Mouse (Mus musculus): Measurements from ENCODE around the gene Ypel2.

The Ypel2 gene

DNA sequence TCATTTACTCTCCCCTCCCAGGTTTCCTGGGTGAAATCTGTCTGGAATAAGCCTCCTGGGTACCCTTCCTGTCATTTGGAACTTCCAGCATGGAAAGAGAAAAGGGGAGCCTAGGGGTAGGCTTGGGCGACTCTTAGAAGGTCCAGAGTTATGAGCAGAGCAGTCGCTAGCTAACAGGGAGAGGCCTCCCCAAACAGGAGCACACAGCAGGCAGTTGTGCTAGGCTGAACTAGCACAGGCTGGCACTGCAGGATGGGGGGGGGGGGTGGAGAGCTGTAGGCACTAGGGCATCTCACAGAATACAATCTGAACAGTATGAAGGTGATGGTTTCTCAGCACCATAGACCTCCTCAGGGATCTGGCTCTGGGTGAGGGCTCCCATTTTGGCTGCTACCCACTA lies 31.1 kb downstream of the Ypel2 start:
- DNase-seq (ENCODE audit: extremely low read depth, insufficient read length, low spot score), result no peak

DNA sequence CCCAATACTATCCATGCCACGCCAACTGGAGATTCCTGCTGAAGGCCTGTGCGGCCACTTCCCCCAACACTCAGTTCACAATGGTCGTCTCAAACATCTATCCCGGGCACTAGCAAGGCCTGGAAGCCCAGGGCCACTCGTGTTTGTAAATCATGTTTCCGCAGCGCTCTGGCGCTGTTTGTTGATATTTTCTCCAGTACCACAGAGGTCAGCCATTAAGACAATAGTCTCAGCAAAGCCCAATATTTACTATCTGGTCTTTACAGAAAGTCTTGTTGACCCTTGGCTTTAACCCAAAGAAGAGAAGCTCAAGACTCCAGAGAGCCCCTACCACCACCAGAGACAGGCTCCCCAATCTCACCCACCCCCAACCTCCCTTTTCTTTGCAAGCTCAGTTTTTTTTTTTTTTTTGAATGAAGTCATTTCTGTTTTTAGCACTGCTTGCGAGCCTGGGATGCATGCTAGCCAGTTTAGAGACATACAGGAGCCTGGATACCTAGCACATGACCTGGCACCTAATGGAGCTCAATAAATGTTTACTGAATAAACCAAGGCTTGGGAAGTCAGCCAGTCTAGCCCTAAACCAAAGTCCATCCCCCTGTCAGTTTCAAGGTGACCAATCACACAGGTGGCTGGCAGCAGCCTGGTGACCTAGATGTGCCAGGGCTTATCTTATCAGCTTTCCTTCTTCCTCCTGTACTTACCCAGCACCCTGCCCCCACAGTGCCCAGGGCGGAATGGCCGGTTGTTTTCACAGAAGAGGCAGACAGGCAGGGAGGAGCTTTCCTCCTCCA lies 31.8 kb downstream of the Ypel2 start:
- no peak for DNase-seq (ENCODE audit: extremely low read depth, insufficient read length, low spot score)

DNA sequence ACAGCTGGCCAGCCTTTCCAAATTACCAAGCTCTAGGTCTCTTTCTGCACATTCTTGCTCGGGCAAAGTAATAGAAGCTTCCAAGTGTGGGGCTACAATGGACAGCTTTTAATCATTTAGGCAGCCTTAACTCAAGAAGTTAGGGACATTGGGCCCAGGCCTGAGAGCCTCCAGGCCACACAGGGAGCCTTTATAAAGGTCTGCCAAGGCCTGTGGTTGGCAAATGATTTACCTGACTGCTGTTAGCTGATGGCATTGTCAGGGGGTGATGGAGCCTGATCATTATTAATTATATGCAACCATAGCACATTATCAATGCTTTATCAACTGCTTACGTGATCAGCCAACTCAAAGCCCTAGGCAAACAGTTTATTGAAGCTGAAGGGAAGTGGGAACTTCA lies 33.2 kb downstream of the Ypel2 start:
- no peak for DNase-seq (ENCODE audit: extremely low read depth, insufficient read length, low spot score)

DNA sequence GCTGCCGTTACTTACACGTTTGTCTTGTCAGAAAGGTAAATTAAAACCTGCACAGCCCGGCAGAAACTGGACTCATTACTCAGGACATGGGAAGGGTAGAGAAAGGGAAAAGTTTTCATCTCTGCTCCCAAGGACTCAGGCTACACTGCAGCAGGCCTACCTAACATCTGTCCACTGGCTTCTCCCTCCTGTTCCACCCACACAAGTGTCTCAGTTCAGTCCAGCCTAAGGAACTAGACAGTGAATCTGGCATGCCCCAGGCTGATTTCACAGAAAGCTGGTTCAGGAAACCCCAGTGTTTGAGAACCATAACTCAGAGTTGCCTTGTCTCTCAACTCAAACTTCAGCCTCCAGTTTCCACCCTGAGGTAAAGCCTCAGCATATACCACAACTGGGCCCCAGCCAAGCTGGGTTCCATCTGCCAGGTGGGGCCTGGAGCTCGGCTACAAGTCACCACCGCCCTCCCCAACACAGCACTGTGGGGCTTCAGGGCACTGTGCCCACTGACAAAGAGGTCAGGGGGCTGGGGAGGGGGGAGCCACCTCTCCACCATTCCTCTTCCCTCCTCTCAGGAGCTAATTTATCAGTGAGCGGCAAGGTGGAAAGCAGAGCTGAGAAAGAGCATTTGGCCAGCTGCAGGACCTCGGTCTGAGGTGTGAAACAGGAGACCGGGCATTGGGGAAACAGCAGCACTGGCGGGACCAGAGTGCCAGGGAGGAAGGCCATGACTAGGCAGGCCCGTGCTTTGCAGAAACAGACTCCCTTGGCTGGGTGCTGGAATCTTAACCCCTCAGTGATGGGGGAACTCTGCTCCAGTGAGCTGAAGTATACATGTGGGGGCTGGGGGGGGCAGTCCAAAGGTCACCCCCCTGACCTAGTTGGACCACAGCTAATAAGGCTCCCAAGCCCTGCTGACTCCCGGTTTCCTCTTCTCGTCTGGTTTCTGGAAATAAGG lies 34.5 kb downstream of the Ypel2 start:
- no peak for DNase-seq (ENCODE audit: extremely low read depth, insufficient read length, low spot score)

DNA sequence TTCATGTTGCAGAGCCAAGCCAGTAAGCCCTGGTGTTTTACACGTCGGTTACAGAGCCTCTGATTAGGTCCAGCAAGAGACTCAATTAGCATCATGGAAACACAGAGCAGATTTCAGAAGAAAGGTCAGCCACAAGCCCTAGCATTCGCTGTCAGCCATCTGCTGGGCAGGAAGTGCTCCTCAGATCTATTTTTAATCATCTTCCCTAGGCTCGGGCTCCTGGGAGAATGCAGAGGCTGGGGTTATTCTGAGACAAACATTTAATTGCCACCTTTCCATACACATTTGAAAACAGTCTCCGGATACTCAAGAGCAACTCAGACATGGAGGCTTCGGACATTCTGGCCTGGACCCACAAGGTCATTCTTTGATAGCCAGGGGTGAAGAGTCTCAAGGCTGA lies 35.3 kb downstream of the Ypel2 start:
- no peak for DNase-seq (ENCODE audit: extremely low read depth, insufficient read length, low spot score)

DNA sequence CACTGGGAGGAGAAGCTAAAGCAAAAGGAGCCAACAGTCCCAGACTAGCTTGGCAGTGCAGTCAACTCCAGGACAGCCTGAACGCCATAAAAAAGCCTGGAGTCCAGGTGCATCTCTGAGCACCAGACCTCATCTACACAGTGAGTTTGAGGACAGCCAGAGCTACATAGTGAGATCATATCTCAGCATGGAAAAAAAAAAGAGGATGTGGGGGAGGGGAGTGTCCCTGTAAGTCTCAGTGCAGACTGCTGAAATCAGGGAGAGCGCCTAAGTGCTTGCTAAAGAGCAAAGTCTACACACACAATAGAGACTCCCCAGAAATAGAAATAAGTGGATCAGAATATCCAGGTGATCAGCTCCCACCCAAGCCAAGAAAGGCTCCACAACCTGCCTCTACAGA lies 37.1 kb downstream of the Ypel2 start:
- DNase-seq (ENCODE audit: extremely low read depth, insufficient read length, low spot score), result no peak

DNA sequence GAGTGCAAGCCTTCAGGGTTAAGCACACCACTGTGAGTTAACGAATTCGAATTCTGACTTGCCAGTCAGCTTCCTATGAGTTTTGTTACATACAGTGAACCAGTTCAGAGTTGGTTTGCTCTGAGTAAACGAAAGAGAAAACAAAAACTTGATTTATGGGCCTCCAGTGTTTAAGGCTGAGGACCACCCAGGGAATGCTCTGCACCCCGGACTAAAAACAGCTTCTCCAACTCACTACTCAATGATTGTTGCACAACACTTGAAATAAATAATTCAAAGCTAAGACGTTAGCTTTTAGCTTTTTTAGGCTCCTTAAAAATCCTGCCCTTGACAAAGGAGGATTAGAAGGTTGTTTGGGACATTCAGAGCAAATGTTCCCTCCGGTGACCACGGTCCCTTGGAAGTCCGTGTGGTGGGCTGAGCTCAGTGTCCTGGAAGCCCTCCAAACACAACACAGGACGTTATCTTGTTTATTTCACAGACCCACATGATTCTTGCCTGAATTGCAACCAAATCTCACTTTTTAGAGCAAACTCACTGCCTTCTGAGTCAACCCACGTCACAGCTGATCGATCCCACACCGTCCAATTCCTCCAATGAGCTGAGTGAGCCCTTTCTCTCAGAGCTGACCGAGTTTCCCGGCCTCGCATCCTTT lies 38.8 kb downstream of the Ypel2 start:
- no peak for DNase-seq (ENCODE audit: extremely low read depth, insufficient read length, low spot score)

DNA sequence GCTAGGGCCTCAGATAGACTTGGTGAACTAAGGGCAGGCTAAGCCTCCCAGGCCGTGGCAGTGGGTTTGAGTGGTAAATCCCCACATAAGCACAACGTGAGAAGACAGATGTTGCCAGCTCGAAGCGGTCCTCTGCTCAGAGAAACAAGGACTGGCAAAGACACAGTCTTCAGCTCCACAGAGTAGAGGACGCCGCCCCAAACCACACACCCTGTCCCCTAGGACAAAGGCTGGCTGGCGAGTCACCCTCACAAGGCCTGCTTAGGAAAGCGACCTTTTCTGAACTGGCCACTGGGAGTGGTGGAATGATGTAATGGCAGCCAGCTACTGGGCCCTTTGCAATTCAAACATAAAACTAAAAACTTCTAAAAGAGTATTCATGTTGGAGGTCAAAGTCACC lies 40.4 kb downstream of the Ypel2 start:
- DNase-seq (ENCODE audit: extremely low read depth, insufficient read length, low spot score), result peak; percentile 77

DNA sequence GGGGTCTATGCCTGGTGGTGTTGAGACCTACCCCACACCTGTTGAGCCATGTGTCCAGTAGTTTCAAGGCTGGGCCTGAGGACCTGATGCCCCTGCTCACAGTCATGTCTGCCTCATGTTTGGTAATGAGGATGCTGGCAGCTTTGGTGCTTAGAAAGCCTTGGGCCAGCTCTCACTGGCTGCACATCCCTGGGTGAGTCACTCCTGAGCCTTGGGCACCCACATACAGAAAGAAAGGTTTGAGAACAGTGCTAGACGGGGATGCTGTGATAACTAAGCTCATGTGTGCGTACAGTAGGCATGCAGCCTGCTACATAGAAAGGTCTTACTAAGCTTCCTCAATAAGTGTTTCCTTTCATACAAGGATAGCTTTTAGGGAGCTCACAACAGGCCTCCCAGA lies 40.8 kb downstream of the Ypel2 start:
- DNase-seq (ENCODE audit: extremely low read depth, insufficient read length, low spot score), result no peak

DNA sequence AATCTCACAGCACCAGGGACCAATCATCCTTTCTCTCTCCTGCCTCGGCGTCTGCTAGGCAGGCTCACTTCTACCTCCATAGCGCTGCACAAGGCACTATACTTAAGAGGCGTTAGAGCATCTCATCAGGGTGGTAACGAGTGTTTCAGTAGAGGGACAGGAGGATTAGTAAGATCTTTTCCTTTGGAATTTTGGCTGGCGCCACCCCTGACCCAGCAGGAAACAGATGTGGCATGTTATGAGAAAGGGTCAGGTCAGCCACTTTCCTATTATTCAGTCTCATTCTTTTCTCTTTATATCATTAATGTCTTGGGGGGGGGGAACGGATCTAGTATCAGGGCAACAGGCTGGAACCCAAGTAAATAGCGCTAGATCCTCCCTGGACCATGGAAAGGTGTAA lies 41.8 kb downstream of the Ypel2 start:
- no peak for DNase-seq (ENCODE audit: extremely low read depth, insufficient read length, low spot score)

DNA sequence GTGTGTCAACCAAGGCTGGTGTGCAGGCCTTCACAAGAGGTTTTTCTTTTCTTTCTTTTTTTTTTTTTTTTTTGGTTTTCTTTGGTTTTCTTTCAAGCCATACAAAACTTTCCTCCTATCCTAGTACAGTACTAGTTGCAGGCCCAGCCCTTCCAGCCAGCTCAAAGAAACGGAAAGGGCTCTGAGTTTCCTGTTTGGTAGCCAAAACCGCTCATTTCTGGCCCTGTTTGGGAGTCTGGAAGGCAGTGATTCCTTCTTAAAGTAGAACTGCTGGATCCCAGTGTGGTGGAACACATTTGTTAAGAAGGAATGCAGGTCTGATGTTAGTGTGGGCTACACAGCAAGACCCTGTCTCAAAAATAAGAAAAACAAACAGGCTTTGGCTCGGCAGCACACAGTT lies 43.0 kb downstream of the Ypel2 start:
- DNase-seq (ENCODE audit: extremely low read depth, insufficient read length, low spot score), result no peak

DNA sequence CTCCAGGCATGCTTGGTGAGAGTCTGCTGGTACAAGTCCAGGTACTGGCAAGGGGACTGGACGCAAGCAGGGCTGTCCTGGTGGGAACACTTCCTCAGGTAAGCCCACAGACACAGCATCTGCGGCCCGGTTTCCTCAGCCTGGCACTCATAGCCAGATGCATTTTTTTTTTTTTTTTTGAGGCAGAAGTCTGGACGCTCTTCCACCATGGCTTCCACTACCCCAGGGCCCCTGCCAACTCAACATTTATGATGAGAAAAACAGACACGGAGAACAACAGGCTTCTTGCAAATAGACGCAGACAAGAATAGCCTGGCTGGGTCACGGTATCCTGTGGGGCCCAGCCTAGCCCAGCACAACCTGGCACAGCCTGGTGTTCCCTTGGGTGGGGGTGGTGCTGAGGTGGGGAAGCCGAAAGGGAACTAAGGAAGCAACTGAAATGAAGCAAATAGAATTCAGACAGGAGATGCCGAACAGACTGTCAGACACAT lies 43.5 kb downstream of the Ypel2 start:
- no peak for DNase-seq (ENCODE audit: extremely low read depth, insufficient read length, low spot score)

DNA sequence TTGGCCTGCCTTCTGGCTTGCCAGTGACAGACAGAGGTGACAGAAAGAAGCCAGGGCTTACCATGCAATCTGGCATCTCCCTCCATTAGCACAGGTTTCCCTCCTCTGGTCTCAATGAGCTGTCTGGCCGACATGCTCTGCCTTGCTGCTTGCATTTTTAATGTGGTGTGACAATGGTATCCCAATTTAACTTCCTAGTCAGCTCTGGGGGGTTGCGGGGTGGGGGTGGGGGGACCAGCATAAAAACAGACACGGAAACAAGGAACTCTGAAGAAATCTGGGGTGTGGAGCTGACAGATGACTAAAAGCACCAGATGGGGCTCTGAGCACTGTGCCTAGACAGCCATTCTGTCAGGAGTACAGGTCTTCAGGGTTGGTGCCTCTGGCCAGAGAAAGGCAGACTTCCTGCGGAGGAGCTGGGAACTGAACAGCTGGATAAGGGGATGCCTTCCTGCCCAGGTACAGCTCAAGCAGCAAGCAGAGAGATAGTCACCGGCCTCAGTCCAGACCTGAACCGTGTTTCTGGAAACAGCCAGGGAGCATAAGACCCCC lies 46.8 kb downstream of the Ypel2 start:
- no peak for DNase-seq (ENCODE audit: extremely low read depth, insufficient read length, low spot score)

DNA sequence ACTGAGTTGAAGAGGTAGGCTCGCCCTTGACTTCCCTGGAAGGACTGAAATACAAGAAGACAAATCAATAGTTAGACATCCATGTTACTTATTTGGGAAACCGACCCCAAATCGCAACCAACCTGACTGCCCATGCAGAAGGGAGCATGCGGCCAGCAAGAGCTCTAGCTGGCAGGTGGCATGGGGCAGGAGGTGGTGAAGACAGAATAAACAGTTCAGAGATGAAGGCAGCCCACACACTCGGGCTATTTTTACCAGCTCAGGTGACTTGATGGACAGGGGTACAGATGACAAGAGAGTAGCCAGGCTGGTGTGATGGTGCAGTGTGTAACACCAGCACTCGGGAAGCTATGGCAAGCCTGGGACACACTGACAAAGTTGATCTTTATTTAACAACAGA lies 47.6 kb downstream of the Ypel2 start:
- no peak for DNase-seq (ENCODE audit: extremely low read depth, insufficient read length, low spot score)

DNA sequence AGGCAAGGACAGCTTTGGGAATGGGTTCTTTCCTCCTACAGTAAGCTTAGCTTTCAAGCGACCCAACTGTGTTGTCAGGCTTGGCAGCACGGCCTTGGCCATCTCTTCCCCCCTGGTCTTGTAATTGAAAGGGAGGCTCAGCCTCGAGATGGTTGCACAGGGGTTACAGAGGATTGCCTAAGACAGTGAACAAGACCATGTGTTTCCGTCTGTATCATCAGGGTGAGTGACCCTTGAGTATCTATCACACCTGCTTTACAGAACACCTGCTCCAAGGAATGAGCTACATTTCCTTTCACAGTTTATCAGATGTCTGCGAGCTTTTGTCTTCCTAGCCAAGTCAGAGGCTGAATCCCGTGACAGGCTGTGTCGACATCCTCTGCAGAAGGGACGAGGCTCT lies 48.4 kb downstream of the Ypel2 start:
- no peak for DNase-seq (ENCODE audit: extremely low read depth, insufficient read length, low spot score)

DNA sequence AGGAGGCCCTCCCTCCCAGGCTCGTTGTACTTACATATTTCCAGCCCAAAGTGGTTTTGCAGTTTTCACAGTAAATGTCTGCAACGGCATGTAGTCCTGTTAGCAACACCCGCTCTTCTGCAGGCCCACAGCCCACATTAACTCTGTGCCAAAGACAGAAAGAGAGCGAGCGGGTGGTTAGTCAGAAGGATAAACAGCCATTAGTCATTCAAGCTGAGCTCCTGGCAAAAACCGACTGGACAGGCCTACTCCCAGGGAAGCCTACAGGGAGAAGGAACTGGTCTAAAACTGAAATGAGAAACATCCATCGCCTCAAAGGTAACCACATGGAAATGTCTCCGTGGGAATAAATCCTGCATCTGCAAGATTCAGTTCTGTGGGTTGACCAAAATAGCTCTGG lies 49.0 kb downstream of the Ypel2 start:
- peak; percentile 47 for DNase-seq (ENCODE audit: extremely low read depth, insufficient read length, low spot score)

DNA sequence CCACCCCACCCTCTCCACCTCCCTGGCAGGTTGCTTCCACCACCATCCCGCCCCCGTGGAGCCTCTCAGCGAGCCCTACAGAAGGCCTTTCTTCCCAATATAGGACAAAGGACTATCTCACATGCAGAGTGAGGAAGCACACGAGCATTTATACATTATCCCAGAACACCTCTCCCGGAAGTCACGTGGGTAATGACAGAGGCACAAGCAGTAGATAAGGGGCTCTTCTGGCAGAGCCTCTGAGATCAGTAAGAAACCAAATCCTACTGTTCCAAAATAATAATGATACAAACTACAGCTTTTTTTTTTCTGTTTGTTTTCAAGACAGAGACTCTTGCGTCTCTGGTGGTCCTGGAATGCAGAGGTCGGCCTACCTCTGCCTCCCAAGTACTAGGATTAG lies 51.6 kb downstream of the Ypel2 start:
- DNase-seq (ENCODE audit: extremely low read depth, insufficient read length, low spot score), result no peak

DNA sequence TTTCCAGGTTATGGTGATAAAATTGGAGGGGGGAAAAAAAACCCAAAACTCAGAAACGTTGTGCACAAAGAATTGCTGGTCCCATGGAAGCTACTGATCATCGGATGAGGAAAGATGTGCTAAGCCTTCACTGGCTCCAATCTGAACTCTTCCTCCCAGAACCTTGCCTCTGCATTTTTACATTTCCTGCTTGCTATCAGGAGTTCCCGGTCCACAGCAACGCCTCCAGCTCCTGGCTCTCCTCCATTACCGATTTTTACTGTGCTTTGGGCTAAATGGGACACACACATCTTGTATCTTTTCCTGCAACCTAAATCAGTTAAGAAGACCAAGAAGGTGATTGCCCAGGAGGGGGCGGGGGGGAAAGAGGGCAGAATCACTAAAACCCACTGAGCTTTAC lies 54.0 kb downstream of the Ypel2 start:
- DNase-seq (ENCODE audit: extremely low read depth, insufficient read length, low spot score), result no peak

DNA sequence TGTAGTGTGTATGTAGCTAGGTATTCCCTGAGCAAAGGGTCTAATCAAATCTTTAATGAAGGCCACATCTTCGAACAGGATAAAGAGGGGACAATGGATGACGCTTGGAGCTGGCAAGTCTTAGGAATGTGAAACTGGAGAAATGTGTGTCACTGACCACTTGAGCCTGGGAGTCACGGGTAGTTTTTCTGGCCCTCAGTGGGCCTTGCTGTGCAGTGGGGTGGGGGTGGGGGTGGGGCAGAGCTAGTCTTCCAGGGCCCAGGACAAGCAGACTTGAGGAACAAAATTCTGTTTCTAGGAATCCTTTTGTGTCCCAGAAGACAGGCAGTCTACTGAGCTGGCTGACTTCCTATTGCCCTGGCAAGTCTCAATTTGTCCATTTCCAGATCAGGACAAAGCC lies 55.0 kb downstream of the Ypel2 start:
- no peak for DNase-seq (ENCODE audit: extremely low read depth, insufficient read length, low spot score)

DNA sequence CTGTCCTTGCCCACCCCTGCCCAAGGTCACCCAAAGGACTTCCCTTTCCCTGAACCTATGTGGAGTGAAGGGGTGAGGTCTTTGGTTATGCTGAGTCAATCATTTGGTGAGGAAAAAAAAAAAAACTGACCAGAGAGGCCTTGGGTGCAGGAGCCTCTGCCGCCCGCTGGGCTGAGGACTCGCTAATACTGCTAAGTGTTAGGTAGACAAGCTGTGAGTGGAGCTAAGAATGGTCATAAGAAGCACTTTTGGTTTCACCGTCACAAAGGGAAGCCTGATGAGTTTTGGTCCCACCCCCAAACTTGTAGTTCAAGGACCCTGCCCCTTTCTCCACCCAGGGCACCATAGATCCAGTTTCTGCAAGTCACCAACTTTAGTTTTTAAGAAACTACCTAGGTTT lies 55.4 kb downstream of the Ypel2 start:
- DNase-seq (ENCODE audit: extremely low read depth, insufficient read length, low spot score), result no peak

DNA sequence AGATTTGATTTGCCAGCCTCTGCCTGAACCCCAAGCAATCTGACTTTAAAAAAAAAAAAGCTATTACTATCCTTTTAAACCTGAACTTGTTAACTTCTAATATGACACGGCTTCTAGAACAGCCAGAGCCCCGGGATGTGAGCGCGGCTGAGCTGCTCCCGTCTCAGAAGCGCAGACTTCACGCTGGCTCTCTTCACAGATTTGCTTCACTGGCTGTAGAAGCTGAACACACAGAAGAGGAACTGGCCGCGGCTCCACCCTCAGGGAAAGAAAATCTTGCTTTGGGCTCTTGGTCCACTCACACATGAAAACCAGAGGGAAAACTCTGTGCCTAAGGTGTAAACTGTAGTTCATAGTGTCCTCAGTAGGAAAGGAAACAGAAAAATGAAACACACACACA lies 56.6 kb downstream of the Ypel2 start:
- DNase-seq (ENCODE audit: extremely low read depth, insufficient read length, low spot score), result no peak

Measured in 3134 (cell line).